Mouse (Mus musculus): ENCODE data around the gene Usp38.
"Not testable (repeated sequence)": the region's sequence is repeated elsewhere in the genome, so short reads cannot be mapped to it uniquely, and the experiment has no call there.

Gene Usp38

DNA sequence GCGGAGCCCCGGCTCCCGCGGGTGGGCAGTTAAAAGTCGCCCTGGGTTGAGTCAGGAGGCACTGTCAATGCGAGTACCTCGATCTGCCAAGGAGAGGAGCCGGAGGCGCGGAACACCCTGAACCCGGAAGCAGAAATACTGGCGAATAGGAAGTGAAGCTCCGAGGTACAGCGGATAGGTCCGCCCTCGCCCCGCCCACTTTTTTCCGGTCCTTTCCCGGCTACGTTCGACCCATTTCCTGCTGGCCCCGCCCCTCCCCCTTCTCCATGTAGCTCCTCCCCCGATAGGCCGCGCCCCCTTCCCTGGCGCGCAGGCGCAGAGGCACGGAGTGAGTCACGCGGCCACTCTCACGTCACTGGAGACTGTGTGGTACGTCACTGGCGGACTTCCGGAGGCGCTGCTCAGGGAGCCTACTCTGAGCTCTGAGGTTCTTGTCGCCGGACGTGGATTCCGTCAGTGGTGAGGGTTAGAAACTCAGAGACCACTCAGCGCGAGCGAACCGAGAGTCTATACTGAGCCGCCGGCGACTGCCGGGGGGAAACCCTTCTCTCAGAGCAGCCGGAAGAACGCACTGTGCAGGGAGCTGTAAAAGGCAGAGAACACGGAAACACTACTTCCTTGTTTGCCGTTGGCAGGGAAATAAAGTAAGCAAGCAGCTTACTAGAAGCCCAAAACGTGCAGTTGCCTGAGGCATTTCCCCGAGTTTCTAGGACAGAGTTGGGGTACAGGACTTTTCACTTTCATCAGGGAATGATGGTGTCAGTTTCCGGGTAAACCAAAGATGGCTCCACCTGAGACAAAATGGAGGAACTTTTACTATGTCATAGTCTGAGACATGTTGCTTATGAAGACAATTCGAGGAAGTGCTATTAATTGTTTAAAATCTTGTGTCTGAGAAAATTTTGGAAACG, at the start of gene Usp38:
Usp38 (minus strand) TSS at position 140 of the 911 bp plus-strand sequence.
- DNase-seq: peak; percentile 100

DNA sequence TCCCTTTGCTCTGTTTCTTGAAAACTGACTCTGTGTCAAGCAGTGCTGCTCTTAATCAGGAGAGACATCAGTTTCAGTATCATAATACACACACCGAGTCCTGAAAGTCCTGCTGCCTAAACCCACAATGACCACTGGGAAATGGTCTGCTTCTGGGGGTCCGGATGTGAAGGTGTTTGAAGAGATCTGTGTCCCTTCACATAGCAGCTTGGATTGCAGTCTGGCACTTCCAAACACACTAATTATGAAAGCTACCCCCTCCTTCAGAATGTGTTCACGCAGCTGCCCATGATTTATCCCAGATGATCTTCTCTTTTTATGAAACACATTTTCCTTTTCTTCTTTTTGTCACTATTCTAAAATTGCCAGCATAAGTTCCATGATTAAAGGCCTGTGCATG, 47.8 kb upstream of the Usp38 start:
- no peak for DNase-seq

DNA sequence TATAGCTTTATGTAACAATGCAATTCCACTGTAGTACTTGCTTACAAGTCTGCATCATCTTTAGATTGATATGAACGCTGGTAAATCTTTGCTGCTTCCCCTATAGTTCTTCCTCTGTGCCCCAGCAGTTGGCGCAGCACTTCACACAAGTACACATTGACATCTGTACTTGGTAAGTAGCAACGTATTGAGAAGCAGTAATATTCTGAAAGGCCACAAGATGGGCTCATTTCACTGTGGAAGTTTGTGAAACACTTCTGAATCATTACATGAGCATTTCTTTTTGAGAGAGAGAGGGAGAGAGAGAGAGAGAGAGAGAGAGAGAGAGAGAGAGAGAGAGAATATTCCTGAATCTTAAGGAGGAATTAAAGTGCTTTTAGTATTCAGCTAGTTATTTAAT, 47.2 kb upstream of the Usp38 start:
- DNase-seq: peak in 1 of 2 experiments; percentile 9

DNA sequence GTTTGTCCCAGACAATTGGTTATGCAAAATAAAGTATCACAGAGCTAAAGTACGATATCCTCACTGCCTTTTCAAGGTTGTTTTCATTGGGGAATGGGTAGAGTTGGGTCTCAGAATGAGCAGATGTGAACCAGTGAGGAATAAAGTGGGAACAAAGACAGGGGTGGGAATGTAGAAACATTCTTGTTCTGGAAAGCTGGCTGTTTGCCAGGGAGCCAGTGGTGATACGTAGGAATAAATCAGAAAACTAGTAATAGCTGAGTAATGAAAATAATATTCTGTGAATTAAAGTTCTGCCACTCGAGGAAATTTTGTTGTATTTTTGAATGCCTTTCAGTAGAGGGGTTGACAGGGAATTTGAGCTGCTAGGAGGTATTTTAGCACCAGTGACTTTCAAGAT, 29.5 kb upstream of the Usp38 start:
- DNase-seq: peak in 1 of 2 experiments; percentile 11

DNA sequence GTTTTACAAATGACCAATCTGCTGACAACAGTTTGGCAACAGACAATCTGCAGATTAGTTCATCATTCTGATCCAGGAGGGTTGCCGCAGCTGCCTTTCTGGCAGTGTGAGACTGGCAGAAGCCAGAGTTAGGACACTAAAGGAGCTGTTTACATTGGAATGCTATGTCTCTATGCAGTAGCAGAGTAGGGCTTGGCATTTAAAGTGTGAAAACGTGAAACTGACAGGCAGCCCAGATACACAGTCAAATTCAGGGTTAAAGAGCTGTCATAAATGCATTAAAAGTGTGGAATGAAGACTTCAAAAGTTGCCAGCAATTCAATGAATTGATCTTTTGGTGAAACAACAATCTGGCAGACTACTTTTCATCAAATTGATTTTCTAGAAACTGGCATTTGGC, 13.3 kb upstream of the Usp38 start:
- no peak for DNase-seq

DNA sequence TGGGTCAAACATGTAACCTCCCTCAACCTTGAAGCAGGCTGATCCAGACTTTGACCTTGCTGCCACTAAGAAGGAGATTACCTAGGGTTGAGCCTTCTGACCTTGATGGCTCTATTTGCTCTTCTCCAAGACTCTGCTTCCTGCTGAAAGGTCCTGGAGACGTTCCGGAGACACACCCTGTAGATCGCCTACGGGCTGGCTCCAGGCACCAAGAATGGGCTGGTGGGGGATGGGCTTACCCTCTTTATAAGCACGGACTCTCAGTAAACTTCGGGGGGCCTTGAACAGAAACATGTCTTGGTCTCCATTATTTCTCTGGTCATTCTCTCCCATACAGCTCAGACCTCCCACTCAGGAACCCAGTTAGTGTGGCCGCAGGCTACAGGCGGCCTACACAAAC, 2.8 kb upstream of the Usp38 start:
- not testable (repeated sequence) for DNase-seq

DNA sequence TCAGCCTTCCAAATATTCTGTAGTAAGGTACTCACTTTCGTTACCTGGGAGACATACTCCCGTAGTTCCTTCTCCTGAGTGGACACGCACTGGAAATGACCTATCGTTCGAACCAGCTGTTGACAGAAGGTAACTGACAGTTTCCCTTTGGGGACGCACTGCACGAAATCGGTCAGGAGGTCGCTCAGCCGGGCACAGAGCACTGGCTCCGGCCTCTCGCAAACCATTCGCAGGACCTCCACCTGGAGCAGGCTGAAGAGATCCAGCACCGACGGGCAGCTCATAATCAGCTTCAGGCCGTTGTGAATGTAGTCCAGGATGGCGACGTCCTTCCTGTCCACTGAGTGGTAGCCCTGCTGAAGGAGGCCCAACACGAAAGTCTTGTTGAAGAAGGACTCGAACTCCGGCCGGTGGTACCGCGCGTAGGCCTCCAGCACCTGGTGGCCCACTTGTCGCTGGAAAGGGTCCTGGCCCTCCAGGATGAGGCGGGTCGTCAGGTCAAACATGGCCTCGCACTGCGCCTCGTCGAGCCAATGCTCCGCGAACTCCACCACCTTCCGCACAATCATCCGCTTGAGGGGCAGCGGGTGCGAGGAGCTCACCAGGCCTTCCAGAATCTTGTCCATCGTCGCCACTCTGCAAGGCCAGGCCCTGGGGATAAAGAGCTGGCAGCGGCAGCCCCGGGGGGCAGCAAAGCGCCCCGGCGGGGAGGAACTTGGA, 757 bp downstream of the Usp38 start:
- peak; percentile 14 to 58 for DNase-seq

DNA sequence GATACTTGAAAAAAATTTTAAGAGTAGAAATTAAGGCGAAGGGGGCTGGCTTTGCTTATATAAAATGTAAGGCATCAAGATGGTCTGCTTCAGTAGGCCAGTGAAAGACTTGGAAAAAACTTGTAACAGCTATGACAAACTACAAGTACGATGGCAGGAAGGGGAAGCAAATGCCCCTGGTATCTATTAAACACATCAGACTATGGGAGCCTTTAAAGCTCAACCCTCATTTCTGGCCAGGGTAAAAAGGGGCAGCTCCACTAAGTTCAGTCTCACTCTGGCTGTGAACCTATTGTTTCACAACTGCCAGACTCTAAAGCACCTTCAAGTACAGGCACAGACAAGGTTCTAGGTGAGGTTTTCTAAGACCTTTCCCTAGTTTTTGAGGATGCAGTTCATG, 2.0 kb downstream of the Usp38 start:
- DNase-seq: no peak

DNA sequence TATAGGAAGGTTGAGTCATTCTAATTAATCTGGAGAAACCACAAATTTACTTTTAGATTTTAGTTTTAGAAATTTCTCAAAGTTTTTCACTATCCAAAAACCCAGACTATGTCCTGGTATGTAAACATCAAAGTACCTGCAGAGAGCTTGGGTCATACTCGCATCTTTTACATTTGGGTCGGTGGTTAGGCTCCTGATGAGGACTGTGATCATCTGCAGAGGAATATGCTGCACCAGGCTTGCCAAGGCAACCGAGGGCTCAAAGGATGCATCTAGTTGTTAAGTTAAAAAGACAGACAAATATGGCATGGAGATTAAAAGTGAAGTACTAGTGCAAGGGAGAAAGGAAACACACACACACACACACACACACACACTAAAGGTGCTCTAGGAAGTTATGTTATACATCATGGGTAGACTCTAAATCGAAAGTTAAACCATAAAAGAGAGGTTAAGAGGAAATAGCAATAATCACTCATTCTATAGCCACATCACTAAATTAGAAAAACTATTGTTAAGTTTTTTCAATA, 2.6 kb downstream of the Usp38 start:
- DNase-seq: no peak

DNA sequence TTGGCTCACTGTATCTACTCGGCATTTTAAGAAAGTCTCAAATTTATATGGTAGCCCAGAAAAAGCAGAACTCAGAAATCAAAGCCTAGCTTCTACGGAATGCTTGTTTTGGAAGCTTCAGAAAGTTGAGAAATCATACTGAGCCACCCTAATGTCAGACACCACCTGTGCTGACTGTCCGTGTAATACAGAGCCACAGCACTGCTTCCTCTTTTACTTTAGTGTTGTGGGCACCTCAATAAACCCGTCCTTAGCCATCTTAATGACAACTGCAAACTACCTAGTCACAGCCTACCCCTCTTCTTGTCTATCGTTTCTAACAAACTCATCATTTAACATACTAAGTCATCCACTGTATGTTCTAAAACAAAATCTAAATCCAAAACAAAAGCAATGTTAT, 4.3 kb downstream of the Usp38 start:
- no peak for DNase-seq

DNA sequence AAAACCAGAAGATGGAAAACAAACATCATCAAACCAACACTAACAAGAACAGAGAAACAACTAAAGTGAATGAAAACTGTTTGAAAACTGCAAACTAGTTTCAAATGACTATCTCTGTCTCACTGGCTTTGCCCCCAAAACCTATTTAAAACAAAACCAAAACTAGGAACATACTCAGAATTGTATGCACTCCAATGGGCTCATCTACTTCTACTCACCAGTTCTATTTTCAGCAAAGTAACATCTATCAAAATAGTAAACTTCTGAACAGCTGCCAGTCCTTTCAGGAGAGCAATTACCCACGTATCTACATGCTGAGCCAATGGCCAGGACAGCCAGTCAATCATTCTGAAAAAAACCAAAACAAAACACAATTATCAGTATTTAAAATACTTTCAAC, 9.6 kb downstream of the Usp38 start:
- DNase-seq: no peak

DNA sequence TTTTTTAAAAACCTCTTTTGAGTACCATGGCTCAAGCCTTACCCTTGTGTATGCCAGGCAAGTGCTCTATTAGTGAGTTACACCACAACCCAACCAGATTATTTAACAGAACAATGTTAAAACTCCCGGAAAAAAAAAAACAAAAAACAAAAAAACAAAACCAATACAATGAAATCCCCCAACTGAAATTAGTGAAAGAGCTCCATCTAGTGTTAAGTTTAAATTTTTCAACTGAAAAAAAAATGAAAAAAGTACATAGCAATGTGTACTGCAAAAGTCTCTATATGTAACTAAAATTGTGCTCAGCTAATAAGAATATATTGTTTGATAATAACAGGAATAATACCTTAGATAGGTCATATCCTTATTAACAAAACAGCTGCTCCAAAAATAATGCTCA, 18.1 kb downstream of the Usp38 start:
- no peak for DNase-seq

DNA sequence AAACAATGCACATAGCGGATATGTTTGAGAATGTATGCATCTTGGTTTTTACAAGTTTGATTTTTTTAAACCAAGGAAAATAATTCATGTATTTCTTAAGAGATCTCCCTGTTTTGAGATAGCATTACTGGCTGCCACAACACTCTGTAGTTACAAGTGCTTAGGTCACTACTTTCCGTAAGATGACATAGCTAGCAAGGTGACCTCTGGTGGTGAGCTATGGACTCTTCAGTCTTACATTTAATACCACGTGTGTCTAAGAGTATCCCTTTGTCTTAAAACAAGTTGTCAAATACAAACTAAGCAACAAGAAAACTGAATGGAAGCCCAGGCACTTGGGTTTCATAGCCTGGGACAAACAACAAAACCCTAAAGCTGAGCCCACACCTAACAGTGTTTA, 22.8 kb downstream of the Usp38 start:
- peak in 1 of 2 experiments; percentile 64 for DNase-seq

DNA sequence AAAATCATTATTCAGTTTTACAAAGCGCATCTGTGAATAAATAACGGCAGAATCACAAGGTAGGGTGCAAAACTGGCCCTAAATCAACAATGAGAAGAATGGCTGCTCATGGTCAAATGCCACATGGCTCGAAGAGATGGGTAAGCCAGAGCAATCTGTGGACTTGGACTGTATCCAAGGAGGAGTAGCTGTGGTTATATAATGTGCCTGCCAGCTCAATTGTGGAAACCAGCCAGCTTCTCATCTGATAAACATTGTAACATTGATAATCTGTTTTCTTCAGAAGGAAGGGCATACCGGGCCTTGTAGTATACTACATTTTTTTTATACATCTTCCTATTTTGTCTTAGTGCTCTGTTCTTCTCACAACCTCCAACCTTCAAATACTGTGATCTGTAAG, 31.9 kb downstream of the Usp38 start:
- DNase-seq: peak; percentile 40 to 48

DNA sequence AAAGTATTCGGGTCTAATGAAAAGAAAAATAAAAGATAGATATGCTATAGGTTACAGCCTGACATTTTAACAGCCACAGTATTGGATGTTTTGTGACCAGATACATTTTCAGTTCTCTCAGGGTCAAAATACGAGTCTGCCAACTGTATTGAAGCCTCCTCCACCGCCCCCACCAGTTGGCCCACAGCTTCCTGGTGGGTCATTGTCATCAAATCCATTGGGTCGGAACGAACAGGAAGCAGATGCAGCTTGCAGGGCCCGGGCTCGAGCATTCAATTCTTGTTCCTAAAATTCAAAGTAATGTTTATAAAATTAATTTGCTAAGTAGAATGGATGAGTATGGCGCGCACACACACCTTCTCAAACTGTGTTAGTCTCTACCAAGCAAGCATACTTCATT, 33.0 kb downstream of the Usp38 start:
- no peak for DNase-seq

DNA sequence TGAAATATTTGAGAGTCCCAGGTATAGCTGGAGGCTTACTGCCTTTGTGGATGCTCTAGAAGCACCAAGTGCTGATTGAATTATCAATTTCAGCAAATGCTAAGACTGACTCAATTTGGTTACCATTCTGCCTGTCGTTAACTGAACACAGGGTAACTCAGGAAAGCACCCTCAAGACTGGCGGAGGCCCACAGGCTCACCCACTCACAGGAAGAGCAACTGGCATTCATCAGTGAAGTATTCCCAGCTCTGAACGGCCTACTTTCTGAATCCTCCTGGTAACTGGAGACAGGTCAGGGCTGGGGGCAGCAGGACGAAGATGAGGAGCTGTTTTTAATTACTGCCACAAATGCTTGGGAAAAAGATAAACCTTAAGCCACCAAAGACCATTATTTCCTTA, 34.7 kb downstream of the Usp38 start:
- DNase-seq: no peak

DNA sequence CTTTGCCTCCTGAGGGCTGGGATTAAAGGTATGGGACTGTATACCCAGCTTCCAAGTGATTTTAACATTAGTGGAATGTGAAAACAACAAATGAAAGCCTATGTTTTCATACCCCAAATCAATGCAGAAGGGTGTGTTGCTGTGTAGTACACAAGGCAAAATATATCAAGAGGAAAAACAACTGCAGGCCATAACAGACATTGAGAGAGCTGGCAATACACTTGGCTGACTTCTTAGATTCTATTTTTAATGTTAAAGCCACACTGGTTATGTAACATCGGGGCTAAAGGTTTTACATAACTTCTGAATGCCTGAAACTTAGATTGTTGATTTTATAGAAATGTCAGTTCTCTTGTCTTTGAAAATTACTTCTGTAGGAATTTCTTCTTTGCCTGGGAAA, 37.5 kb downstream of the Usp38 start:
- DNase-seq: no peak

DNA sequence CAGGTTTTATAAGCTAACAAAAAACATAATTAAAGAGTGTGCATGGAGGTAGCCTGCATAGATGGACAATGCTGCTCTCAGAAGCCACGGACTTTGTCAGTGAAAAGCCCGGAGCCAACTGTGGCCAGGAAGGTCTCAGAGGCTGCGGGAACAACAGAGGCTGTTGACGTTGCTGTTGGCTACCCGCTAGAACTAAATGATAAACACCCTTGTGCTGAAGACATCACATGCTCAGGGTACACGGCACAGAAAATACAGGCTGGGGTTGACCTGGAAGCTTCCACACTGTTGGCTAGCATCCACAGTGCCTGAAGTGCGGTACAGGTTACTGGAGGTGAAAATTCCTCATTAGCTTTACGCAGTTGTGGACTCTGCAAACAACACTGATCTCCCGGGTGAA, 43.6 kb downstream of the Usp38 start:
- peak; percentile 27 to 46 for DNase-seq

DNA sequence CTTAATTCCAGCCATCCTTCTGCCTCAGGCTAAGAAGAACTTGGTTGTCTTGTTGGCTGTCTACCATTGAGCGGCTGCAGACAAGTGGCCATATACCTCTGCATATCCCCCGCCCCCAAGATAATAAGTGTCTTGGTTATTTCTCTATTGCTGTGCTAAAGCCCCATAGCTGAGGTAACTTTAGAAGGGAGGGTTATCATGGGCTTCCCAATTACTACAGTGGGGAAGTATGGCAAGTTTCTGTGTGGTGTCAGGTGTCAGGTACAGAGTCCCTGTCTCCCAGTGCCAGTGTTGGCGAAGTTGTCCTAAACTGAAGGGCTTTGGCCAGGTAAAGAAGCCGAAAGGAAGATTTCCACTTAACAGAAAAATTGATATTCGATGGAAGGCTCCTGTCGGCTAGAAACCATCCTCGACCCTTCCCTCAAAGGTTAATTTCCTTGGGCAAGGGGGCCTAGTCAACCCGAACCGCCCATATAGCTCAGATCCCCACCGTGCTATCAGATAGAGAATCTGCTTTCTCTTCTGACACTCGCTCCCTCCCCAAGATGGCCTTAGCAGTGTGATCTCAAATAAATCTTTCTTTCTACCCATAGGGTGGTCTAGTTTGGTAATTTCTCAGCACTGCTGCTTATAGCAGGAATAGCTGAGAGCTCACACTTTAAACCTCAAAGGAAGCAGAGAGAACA, 44.6 kb downstream of the Usp38 start:
- no peak for DNase-seq

DNA sequence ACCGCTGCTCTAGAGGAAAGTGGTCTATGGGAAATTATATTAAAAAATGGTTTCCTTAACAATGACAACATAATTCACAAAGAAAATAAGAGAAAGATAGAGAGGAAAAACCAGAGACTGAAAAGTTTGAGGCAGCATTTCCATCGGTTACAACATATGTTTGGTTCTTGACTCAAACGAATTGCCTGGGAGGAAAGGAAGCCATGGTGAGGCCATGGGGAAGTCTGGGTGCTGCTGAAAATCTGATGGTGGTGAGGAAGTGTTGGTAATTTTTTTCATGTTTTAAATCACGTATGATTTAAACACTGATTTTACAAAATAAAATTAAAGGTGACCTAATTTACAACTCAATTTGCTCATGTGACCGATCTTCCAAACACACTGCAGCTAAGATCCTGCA, 45.3 kb downstream of the Usp38 start:
- DNase-seq: no peak

DNA sequence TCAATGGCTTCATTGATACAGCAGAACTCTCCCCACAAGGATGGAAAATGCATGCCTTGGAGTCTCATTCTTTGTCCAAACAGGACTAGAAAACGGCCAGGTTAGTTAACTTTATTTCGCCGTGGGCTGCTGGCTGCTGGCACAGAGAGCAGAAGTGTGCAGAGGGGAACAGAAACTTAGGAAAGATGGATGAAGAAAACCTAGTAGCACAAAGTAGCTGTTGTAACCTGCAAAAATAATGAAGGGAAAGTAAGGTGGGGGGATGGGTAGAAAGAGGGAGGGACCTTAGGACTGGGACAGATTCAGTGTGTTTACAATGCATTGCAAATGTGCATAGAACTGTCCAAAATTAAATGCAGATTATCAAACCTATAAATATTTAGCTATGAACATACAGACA, 51.6 kb downstream of the Usp38 start:
- no peak for DNase-seq

DNA sequence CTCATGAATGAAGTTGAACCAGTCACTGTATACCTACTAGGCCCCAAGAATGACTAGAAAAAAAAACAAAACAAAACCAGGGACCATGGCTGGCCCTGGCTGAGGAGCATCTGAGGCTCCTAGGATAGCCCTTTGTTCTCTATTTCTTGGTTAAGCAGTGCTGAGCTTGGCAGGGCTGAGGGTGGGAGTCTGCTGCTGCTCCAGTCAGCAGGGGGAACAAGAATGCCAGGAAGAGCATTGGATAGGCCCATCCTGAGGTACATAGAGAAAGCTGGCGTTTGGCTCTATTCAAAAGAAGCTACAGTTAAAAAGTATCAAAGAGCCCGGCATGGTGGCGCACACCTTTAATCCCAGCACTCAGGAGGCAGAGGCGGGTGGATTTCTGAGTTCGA, 52.1 kb downstream of the Usp38 start:
- no peak for DNase-seq

DNA sequence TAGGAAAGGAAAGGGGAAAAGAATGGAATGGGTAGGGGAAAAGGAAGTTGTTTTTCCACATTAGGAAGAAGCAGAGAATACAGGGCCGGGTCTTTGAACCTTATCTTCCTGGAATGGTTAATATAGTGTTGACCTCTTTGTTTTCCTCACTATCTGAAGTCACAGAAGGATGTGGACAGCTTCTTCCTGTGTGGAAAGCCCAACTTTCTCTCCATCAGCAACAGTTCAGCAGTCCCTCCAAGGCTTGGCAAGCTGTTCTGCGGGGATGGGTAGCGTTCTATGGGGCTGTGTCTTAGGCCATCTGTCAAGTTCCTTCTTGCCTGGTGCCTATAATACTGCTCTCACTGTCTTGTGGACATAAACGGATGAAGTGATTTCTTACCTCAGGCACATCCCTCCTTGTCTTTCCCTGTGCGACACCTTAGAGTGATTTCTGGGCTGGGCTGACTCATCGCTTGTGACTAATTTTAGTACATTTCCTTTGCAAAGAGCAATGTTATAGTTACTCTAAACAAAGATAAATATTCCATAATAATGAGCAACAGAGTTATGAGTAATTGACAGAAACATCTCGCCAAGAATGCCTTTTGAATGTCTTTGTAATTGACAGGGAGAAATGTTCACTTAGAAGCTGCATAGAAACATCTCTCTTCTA, 52.7 kb downstream of the Usp38 start:
- no peak for DNase-seq
